Mouse (Mus musculus) thymus, postnatal 10 days (tissue): ENCODE data around the gene Pik3ca.
"Not testable (repeated sequence)": the region's sequence is repeated elsewhere in the genome, so short reads cannot be mapped to it uniquely, and the experiment has no call there.

Source experiments
- DNase-seq, 2 experiments: peaks; one replicate each; pipeline ENCODE4 v3.0.0; 2021; ENCODE audit warnings: low spot score in 2 of 2

Pik3ca gene

DNA sequence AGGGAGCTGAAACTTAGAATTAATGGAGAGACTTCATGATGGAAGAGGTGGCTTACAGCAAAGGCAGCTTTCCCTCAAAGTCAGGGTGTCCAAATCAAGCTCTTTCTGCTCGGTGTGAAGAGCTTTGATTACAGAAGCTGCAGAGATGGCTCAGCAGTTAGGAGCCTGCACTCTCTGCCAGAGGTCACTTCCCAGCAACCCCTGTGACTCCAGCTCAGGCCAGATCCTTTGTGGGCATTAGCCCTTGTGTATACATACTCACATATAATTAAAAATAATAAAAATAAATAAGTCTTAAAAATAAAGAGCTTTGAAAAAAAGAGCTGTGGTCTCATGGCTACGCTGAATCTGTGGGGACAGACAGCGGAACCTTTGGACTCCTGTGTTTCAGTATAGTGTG, 4.1 kb downstream of the Pik3ca start:
- no peak for DNase-seq

DNA sequence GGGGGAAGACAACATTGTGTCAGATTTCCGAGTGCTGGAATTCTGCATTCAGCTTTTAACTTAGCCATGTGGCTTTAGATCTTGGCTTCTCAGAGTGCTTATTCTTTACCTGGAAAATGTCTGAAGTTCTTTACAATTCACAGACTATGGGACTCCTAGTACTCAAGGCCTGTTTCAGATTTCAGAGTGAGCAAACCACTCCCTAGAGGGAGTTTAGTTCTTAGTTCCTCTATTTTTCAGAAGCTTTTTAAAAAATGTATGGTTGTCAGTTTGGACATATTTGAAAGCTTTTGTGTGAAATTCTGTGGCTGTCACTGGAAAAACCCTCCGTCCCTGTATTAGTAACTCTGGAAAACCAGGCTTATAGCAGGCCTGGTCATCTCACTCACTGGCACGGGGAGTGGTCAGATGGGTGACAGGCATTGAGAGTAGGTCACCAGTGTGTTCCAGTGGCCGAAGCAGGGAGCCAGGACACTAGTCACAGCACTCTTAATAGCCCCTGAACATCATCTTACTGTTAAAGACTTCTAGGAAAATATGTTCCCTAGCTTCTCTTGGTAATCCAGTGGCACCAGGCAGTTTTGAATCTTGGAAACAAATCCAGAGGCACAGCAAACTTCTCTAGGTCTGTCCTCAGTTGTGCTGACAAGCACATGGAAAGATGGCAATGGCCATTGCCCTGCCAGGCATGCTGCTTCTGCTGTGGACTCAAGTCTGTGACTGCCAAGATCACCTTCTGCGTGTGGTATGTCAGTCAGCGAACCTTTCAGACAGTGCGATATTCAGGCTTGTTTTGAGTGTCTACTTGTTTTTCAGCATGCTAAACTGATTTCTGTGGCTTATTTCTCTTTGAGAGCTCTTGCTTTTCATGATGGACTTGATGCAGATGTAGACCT, 5.8 kb downstream of the Pik3ca start:
- no peak for DNase-seq

DNA sequence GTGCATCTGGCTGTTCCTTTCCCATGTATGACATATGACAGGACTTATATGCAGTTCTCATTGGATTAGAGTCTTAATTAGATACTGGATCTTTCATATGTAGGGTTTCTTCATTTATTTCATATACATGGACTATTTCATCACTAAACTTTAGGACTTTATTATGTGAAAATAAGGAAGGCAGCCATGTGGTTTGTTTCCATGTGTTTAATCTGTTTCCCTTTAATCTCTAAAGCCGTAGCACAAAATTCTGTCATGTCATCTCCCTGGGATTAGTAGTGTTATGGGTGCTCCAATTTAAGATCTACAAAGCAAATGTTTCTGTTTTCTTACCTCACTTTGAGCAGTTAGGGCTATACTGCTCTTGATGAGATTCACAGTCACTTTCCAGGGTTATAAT, 8.2 kb downstream of the Pik3ca start:
- DNase-seq, result no peak

DNA sequence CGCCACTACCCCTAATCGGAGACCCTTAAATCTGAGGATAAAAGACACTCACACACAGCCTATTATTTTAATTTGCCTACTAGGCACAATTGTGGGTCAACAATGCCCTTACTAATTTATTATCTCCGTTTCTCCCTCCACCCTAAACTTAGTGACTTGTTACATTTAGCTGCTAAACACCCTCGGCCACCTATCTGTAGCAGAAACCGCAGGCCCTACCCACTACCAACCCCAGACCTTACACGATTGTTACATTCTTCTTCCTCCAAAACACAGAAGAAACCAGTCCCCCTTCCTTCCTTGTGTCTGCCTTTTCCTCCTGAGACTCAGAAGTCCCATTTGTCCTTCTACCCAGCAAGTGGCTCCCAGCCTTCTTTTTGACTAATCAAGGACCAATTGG, 9.3 kb downstream of the Pik3ca start:
- no peak for DNase-seq

DNA sequence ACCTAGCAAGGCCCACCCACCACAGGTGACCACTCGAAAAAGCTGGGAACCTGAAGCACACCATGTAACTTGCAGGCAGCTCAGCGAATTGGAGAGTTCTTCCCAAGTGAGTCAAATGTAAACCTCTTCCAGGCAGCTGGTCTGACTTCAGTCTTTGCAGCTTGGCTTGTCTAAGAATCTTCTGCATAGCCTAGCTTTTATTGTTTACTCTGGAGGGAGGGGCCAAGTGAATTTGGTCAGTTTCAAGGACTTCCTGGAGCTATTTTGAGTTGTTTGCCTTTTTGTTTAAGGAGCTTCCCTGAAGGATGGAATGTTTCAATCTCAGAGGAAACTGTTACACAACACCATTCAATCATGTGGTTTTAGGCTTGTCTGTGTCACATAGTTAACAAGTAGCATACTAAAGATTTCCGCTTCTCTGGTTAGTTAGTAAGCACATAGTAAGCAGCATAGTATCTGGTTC, 11.4 kb downstream of the Pik3ca start:
- DNase-seq, result no peak

DNA sequence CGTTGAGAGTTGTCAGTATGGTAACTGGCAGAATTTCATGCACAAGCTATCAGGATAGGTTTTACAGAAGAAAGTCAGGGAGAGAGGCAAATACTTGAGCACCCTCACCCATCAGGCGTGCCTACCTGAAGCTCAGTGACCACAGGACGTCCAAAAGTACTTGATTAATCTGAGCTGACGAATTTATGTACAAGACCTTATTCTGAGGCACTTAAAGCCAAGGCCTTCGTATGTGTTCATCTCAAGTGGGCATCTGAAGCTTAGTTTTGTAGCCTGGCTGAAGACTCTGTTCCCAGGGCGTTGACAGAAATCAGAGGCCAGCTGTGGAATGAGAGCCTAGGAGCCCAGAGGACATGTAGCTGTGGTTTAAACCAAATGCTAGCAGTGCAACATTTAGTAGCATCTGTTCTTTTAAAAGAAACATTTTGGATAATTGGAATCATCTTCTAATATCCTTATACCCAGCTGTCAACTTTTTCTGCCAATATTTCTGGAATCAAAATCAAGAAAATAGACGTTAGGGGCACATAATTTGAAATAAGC, 15.1 kb downstream of the Pik3ca start:
- no peak for DNase-seq

DNA sequence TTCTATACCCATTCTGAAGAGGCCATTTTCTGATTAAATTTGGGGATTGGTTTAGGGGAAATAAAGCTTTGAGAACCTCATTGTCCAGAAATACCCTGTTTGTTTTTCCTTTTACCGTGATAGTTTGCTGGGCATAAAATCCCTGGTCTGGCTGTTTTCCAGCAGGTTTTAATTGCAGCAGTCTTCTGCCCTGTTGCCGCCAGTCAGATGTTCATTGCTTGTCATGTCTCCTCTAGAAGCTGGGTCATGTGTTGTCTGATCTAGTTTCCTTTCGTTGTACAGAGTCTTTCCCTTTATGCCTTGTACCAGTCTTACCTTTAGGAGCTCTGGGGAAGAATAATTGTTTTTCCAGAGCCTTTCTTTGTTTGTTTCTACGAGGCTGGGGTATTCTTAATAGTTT, 16.9 kb downstream of the Pik3ca start:
- no peak for DNase-seq

DNA sequence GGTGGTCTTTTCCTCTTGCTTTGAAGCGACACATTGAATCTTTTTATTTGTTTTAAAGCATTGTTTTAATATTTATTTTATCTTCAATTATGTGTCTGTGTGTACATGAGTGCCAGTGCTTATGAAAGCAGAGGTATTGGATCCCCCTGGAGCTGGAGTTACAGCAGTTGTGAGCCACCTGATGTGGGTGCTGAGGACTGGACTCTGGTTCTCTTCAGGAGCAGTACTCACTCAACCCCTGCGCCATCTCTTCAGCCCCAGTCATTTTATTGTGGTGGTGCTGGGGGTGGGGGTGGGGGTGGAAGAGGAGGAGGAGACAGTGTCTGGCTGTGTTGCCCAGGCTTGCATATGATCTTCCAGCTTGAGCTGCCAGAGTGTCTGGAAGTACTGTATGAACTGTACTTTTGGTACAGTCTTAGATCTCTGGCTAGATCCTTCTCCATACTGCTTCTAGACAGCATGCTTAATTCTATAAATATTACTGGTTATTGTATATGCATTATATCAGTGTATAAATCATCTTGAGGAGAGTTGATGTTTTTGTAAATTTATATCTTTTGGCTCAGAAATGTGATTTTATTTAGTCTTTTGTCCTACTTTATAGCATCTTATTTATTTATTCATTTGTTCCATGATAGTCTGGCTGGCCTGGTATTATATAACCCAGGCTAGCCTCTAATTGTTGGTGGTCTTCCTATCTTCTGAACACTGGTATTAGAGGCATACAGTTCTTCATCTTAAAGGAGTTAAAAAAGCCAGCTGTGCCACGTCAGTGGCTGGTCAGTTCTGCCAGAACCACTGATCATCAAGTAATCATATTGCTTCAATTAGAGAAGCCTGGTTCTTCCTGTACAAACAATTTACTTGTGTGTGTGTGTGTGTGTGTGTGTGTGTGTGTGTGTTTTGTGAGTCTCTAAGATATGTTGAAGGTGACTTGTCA, 18.2 kb downstream of the Pik3ca start:
- DNase-seq, result no peak

DNA sequence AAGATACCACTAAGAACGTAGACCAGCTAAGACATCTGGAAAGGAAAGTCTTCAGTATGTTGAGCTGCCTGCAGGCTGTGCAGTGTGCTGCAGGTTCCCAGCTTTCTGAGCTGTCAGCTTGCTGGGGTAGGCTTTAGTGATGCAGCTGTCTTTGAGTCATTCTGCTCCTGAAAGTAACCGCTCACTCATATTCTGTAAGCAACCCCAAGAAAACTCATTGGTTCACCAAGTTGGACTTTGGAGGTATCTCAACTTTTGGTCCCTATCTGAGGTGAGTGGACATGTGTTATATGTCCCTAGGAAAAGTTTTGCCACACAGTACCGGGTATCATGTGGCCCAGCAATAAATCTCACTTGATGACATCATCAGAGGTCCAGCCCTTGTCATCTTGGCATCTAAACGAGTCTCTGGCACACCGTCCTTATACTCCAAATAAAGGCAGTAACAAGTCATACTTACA, 20.3 kb downstream of the Pik3ca start:
- no peak for DNase-seq

DNA sequence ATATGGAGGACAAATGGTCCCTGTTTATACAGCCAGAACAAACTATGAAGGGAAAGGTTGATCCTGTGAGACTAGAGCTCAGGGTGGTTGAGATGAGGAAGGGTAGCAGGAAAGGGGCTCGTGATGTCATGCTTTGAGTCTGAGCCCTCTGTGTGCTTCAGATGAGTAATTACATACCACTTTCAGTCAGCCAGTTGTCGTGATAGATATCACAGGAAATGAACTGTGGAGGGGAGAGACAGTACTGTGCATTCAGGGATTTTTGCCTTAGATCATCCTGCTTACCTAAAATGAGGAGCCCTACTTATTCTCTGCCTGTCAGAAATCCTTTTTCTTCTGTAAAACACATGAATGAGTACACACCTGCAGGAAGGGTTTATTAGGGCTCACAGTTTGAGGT, 22.4 kb downstream of the Pik3ca start:
- no peak for DNase-seq

DNA sequence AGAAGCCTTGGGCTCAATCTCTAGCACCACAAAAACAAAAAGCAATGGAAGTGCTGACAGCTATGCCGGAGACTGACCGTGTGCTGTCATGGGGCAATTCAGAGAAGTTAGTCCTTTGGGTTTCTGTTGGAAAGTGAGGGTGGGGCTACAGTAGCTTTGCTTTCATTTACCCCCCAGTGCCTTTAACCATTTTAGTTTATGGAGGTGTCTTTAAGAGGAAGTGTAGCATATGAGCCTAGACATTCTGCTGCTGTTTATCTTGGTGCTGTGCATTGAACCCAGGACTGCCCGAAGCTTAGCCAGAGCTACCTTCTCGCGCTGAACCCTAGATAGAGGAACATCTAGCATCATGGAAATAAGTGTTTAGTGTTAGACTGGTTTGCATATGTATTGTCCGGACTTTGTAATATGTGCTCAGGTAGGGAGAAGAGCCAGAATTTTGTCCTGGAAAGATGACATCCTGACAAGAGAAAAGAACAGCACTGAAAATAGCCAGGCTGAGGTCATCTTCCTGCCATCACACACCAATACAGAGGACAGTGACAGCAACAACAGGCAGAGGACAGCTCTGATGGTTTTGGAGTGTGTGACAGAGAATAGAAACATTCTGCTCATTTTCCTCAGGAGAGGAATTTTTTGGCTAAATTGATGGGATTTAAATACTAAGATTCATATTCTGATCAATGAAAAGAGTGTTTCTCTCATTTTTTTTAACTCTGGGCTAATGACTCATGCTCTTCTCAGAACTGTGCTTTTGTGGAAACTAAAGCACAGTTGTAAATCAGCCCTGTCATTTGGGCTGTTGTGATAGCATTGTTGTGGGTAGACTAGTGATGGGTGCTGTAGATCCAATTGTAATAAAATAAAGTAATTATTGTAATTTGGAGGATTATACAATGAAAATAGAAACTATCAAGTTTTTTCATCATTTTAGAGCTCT, 23.9 kb downstream of the Pik3ca start:
- no peak for DNase-seq

DNA sequence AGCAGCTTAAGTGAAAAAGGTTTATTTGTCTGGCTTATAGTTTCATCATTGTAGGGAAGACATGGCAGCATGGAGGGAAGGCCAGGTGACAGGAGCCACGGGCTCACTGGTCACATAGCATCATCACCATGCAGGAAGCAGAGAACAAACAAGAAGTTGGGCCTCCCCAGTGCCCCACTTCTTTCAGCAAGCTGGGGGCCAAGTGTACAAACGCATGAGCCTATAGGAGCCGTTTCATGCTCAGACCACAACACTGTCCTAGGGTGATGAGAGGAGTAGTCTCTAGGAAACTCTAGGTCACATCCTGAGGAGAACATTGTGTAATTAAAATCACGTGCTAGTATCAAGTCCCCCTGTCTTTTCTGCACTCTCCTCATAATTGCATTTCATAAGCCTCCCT, 30.2 kb downstream of the Pik3ca start:
- DNase-seq, result no peak

DNA sequence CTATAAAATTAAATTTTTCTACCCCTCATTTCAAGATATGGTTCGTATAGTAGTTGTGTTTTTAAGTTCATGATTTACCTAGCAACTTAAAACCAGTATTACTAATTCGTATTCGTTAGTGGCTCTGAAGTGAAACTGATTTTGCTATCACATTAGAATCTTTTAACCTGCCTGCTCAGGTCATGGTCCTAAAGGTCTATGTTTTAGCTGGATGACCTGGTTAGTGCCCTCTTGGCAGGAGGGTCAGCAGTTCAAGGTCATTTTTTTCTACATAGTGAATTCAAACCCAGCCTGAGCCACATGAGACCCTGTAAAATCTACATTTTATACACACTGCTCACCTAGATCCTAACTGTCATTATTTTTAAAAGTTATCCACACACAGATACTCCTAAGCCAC, 30.9 kb downstream of the Pik3ca start:
- DNase-seq, result no peak

DNA sequence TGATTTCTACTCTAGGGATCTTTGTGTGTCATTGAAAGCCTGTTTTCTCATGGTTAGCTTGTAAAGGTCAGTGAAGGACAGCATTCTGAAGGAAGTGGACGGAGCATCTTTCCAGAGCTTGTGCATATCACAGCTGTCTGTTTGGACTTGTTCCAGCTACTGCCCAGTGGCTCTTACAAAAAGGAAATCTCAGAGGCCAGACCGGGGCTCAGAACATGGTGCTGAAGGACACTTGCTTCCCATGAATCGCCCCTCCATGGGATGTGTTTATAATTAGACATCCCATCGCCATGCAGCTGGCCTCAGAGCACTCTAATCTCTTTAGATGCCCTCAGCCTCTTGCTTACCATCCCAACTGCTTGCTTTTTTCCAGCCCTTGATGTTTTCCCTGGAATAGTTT, 31.4 kb downstream of the Pik3ca start:
- no peak for DNase-seq

DNA sequence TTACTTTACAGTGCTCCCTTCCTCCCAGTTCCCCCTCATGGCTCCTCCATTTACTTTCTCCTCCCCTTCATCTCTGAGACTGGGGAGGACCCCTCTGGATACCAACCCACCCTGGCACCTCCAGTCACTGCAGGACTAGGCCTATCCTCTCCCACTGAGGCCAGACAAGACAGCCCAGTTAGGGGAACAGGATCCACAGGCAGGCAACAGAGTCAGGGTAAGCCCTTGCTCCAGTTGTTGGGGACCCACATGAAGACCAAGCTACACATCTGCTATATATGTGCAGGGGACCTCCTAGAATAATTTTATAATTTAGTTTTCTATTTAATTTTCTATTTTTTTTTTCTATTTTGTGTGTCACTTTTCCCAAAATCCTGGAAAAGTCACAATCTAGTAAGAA, 31.9 kb downstream of the Pik3ca start:
- DNase-seq, result not testable (repeated sequence)

DNA sequence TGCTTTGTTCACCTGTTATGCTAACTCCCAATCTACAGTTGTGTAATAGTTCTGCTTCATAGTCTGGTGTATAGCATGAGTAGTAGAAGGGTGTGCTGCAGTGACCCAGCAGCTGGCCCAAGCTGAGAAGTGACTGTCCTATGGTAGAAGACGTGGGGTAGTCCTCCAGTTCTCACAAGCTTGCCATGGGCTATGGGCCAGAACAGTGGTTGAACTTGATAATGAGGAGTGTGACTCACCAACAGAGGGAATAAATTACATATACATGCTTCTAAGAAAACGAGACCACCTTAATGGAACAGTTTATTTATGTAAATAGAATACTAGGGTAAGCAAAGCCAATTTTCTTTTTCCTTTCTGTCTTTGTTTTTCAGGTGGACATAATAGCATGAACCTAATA, 32.9 kb downstream of the Pik3ca start:
- DNase-seq, result no peak

DNA sequence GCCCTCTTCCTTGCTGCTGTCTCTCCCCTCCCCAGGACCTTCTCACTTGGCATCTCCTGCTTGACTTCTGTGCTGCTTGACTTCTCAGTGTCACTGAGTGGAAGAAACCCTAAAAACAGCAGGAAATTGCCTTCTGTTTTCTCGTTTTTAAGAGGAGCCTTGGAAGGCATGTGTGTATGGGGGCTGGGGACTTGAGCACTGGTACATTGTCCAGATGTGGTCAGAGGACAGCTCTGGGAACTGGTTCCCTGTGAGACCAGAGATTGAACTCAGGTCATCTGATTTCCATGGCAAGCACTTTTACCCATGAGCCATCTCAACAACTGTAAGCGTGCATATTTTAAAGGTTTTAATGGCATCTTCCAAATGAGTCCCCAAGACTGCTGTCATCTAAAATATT, 36.5 kb downstream of the Pik3ca start:
- DNase-seq, result no peak

DNA sequence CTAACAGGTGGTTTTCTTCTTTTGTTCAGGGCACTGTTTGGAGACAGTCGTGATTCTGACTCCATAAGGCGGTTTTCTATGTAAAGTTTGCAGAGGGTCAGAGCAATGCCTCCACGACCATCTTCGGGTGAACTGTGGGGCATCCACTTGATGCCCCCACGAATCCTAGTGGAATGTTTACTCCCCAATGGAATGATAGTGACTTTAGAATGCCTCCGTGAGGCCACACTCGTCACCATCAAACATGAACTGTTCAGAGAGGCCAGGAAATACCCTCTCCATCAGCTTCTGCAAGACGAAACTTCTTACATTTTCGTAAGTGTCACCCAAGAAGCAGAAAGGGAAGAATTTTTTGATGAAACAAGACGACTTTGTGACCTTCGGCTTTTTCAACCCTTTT, 38.6 kb downstream of the Pik3ca start:
- DNase-seq, result no peak

DNA sequence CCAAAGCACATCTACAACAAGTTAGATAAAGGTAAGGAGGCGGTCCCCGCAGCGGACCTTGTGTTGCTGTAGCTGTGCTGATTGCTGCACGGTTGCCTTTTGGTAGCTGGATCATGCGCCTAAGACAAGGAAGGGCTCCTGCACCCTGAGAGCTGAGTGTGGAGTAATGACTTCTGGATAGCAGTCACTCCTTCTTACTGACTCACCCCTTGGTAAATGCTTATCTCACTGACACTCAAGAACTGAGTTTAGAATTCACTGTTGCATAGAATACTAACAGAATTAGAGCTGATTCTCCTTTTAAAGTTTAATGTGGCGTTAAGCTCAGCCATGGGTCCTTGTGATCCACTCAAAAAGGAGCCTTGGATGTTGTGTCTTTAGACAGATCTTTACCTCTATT, 39.8 kb downstream of the Pik3ca start:
- no peak for DNase-seq

DNA sequence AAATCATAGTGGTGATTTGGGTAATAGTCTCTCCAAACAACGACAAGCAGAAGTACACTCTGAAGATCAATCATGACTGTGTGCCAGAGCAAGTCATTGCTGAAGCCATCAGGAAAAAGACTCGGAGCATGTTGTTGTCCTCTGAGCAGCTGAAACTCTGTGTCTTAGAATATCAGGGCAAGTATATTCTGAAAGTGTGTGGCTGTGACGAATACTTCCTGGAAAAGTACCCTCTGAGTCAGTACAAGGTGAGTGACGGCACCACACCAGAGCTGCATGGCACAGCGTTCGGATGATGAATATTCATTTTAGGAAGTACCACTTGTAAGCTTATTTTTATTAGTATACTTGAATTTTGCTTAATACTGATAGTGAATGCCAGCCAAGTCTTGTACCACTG, 40.3 kb downstream of the Pik3ca start:
- DNase-seq, result no peak

DNA sequence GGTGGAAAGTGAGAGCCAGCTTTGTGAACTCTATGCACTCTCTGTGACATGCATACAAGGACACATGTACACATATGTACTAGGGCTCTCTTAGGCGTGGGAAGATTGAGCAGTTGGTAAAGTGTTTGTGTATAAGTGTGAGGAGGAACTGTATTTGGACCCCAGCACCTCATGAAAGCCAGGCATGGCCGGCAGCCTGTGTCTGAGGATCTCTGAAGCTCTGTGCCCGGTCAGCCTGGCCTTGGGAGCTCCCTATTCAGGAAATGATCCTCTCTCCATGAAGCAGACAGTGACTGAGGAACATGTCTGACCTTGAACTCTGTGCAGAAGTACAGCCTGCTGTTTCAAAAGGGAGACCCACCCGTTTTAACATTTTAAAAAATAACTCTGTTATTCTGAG, 41.2 kb downstream of the Pik3ca start:
- no peak for DNase-seq
